Comparison of ENCODE assay signal across 8 mouse cellular contexts in genomic region chr6:93223610-93224550, GRCm38 (mm10).
DNase-seq lines count a peak whose midpoint lies in the region; ATAC-seq lines count a peak whose summit lies in the region.

No protein-coding gene starts in this region.

- no peaks in the 10 kb centered on the region for H3K27me3 ChIP-seq in heart, embryonic 12.5 days (replicated peaks)
- no peaks in the 10 kb centered on the region for H3K27me3 ChIP-seq in forebrain, embryonic 13.5 days
- no peaks in the 10 kb centered on the region for H3K27me3 ChIP-seq in neural tube, embryonic 13.5 days

- H3K4me1 ChIP-seq in heart, embryonic 12.5 days (replicated peaks) = peaks cover 11% of the 10 kb centered on the region
- H3K4me1 ChIP-seq in forebrain, embryonic 13.5 days = peaks cover 17% of the 10 kb centered on the region
- peaks cover 21% of the 10 kb centered on the region for H3K4me1 ChIP-seq in neural tube, embryonic 13.5 days (replicated peaks)

- H3K27ac ChIP-seq in heart, embryonic 12.5 days (ENCODE audit: poor library complexity, severe bottlenecking) = no peak overlapping the region
- 0 out of 2 replicates have a peak overlapping the region, but pooled peaks have one; percentile 20 for H3K27ac ChIP-seq in forebrain, embryonic 13.5 days
- H3K27ac ChIP-seq in neural tube, embryonic 13.5 days (replicated peaks) = peak overlapping the region; percentile 56

- no peaks in the 10 kb centered on the region for H3K36me3 ChIP-seq in heart, embryonic 12.5 days
- H3K36me3 ChIP-seq in forebrain, embryonic 13.5 days (ENCODE audit: poor library complexity, severe bottlenecking) = no peaks in the 10 kb centered on the region
- H3K36me3 ChIP-seq in neural tube, embryonic 13.5 days = no peaks in the 10 kb centered on the region

- DNase-seq in heart, adult 18-20 months = no peak
- peak; percentile 8 to 52 for DNase-seq in kidney, postnatal 36 days
- DNase-seq in frontal cortex, adult 2 months (ENCODE audit: extremely low spot score in 1 of 2, low spot score in 1 of 2) = no peak
- DNase-seq in thymus, postnatal 0 days (ENCODE audit: low spot score) = no peak
- no peak for DNase-seq in gastrocnemius, postnatal 10 days

- no peaks in the 10 kb centered on the region for H3K9me3 ChIP-seq in heart, embryonic 12.5 days (replicated peaks)
- no peaks in the 10 kb centered on the region for H3K9me3 ChIP-seq in forebrain, embryonic 13.5 days (replicated peaks)
- no peaks in the 10 kb centered on the region for H3K9me3 ChIP-seq in neural tube, embryonic 13.5 days

- ATAC-seq in heart, embryonic 12.5 days (ENCODE audit: insufficient number of reproducible peaks, low FRiP score) = no peak; the same call in 1 of the 2 replicates
- peak; percentile 77 for ATAC-seq in forebrain, embryonic 13.5 days
- peak; percentile 95 for ATAC-seq in neural tube, embryonic 13.5 days (ENCODE audit: low read depth)

- H3K9ac ChIP-seq in heart, embryonic 12.5 days = 0 out of 2 replicates have a peak overlapping the region, but pooled peaks have one; percentile 11
- H3K9ac ChIP-seq in forebrain, embryonic 13.5 days = no peak overlapping the region
- H3K9ac ChIP-seq in neural tube, embryonic 13.5 days = no peak overlapping the region

- 52% methylated on average over 8 of the region's 8 CpGs for WGBS in heart, embryonic 12.5 days
- 15% methylated on average over 8 of the region's 8 CpGs for WGBS in forebrain, embryonic 13.5 days
- WGBS in neural tube, embryonic 13.5 days = 19% methylated on average over 8 of the region's 8 CpGs

- no peak overlapping the region for H3K4me3 ChIP-seq in heart, embryonic 12.5 days
- H3K4me3 ChIP-seq in forebrain, embryonic 13.5 days = no peak overlapping the region
- no peak overlapping the region for H3K4me3 ChIP-seq in neural tube, embryonic 13.5 days

- no peak overlapping the region for H3K4me2 ChIP-seq in heart, embryonic 12.5 days
- H3K4me2 ChIP-seq in forebrain, embryonic 13.5 days = no peak overlapping the region
- H3K4me2 ChIP-seq in neural tube, embryonic 13.5 days = no peak overlapping the region

Comparison
In these comparisons a context has a peak if more than half of its experiments do, and no peak if none do; other contexts are left out.
1. DNase-seq: peak in kidney, postnatal 36 days (2 of 2); none in heart, adult 18-20 months (0 of 2), frontal cortex, adult 2 months (0 of 2), thymus, postnatal 0 days (single experiment) and gastrocnemius, postnatal 10 days (single experiment).